Mouse (Mus musculus): ENCODE data around the gene Arhgap45.

The Arhgap45 gene

GRCm38 (mm10) chr10:80016931-80017330 lies 478 bp downstream of the Arhgap45 start:
- DNase-seq (ENCODE audit: low spot score): no peak

GRCm38 (mm10) chr10:80017361-80017760 lies 908 bp downstream of the Arhgap45 start:
- DNase-seq (ENCODE audit: low spot score): no peak

GRCm38 (mm10) chr10:80017771-80018170 lies 1.3 kb downstream of the Arhgap45 start:
- no peak for DNase-seq (ENCODE audit: low spot score)

GRCm38 (mm10) chr10:80018739-80019297 lies 2.4 kb downstream of the Arhgap45 start:
- DNase-seq (ENCODE audit: low spot score): peak; percentile 79

GRCm38 (mm10) chr10:80019471-80020131 lies 3.1 kb downstream of the Arhgap45 start:
- peak; percentile 62 for DNase-seq (ENCODE audit: low spot score)

GRCm38 (mm10) chr10:80020191-80020590 lies 3.7 kb downstream of the Arhgap45 start:
- DNase-seq (ENCODE audit: low spot score): no peak

GRCm38 (mm10) chr10:80020603-80021319 lies 4.3 kb downstream of the Arhgap45 start:
- no peak for DNase-seq (ENCODE audit: low spot score)

- no peak for DNase-seq (ENCODE audit: low spot score)
Observed at GRCm38 (mm10) chr10:80021320-80021641, 4.8 kb downstream of the Arhgap45 start.

GRCm38 (mm10) chr10:80022164-80022563 lies 5.7 kb downstream of the Arhgap45 start:
- no peak for DNase-seq (ENCODE audit: low spot score)

GRCm38 (mm10) chr10:80022806-80023205 lies 6.4 kb downstream of the Arhgap45 start:
- DNase-seq (ENCODE audit: low spot score): no peak

- no peak for DNase-seq (ENCODE audit: low spot score)
Observed at GRCm38 (mm10) chr10:80023758-80024157, 7.3 kb downstream of the Arhgap45 start.

GRCm38 (mm10) chr10:80024229-80025043 lies 8.0 kb downstream of the Arhgap45 start:
- DNase-seq (ENCODE audit: low spot score): no peak

- no peak for DNase-seq (ENCODE audit: low spot score)
Observed at GRCm38 (mm10) chr10:80025044-80025347, 8.5 kb downstream of the Arhgap45 start.

GRCm38 (mm10) chr10:80025463-80025862 lies 9.0 kb downstream of the Arhgap45 start:
- DNase-seq (ENCODE audit: low spot score): no peak

GRCm38 (mm10) chr10:80025889-80026288 lies 9.4 kb downstream of the Arhgap45 start:
- no peak for DNase-seq (ENCODE audit: low spot score)

GRCm38 (mm10) chr10:80027681-80028520 lies 11.4 kb downstream of the Arhgap45 start:
- no peak for DNase-seq (ENCODE audit: low spot score)

- no peak for DNase-seq (ENCODE audit: low spot score)
Observed at GRCm38 (mm10) chr10:80028521-80028846, 12.0 kb downstream of the Arhgap45 start.

- no peak for DNase-seq (ENCODE audit: low spot score)
Observed at GRCm38 (mm10) chr10:80030191-80030590, 13.7 kb downstream of the Arhgap45 start.

- DNase-seq (ENCODE audit: low spot score): no peak
Observed at GRCm38 (mm10) chr10:80030736-80031135, 14.3 kb downstream of the Arhgap45 start.

- peak; percentile 90 for DNase-seq (ENCODE audit: low spot score)
Observed at GRCm38 (mm10) chr10:80032799-80033480, 16.5 kb downstream of the Arhgap45 start.
